Comparison of ENCODE assay signal across 9 mouse cellular contexts in genomic region chr11:67772577-67772976, GRCm38 (mm10). TPM values are rescaled to one million over a fixed set of nuclear protein-coding genes. Genes with fewer than 3 reads are reported as not detected.
DNase-seq lines count a peak whose midpoint lies in the region; ATAC-seq lines count a peak whose summit lies in the region.
"Had no signal": no experiment of that assay in that cellular context is flagged by ENCODE, and none has a peak within 500 bp of the region (broad histone marks: within the 10 kb centered on the region; RNA-seq: fewer than 3 reads in every experiment).

No protein-coding gene starts in this region.

- H3K27me3 ChIP-seq in hindbrain, embryonic 10.5 days (ENCODE audit: insufficient read depth, poor library complexity, severe bottlenecking) = no peaks in the 10 kb centered on the region
- no peaks in the 10 kb centered on the region for H3K27me3 ChIP-seq in hindbrain, embryonic 12.5 days

- no peak overlapping the region for H3K9ac ChIP-seq in hindbrain, embryonic 12.5 days

- no peaks in the 10 kb centered on the region for H3K9me3 ChIP-seq in hindbrain, embryonic 10.5 days
- no peaks in the 10 kb centered on the region for H3K9me3 ChIP-seq in hindbrain, embryonic 12.5 days (replicated peaks)

- H3K4me1 ChIP-seq in hindbrain, embryonic 10.5 days (replicated peaks) = no peaks in the 10 kb centered on the region
- H3K4me1 ChIP-seq in hindbrain, embryonic 12.5 days = no peaks in the 10 kb centered on the region

- 29% methylated on average over 8 of the region's 8 CpGs for WGBS in hindbrain, embryonic 10.5 days
- WGBS in hindbrain, embryonic 12.5 days = 28% methylated on average over 7 of the region's 8 CpGs

- H3K4me3 ChIP-seq in hindbrain, embryonic 10.5 days = no peak overlapping the region
- no peak overlapping the region for H3K4me3 ChIP-seq in hindbrain, embryonic 12.5 days

- peak; percentile 54 for DNase-seq in hindbrain, embryonic 10.5 days (ENCODE audit: low spot score)
- peak; percentile 61 for DNase-seq in ES-CJ7 (ENCODE audit: low read depth, low spot score)
- peak; percentile 48 for DNase-seq in cerebellum, adult 11-12 months
- DNase-seq in frontal cortex, adult 2 months (ENCODE audit: extremely low spot score in 1 of 2, low spot score in 1 of 2) = peak; percentile 60 to 86
- peak; percentile 37 to 55 for DNase-seq in layer of hippocampus, postnatal 36 days
- DNase-seq in retina, postnatal 1 day = peak; percentile 77
- DNase-seq in spleen, adult 18-20 months = no peak

- no peak overlapping the region for H3K27ac ChIP-seq in hindbrain, embryonic 10.5 days
- no peak overlapping the region for H3K27ac ChIP-seq in hindbrain, embryonic 12.5 days
- H3K27ac ChIP-seq: macrophage had no signal

- H3K4me2 ChIP-seq in hindbrain, embryonic 12.5 days (replicated peaks) = no peak overlapping the region

- ATAC-seq in hindbrain, embryonic 12.5 days (ENCODE audit: low FRiP score) = no peak

- H3K36me3 ChIP-seq in hindbrain, embryonic 10.5 days = no peaks in the 10 kb centered on the region
- no peaks in the 10 kb centered on the region for H3K36me3 ChIP-seq in hindbrain, embryonic 12.5 days

RNA-seq across cellular contexts. Expression of gene Glp2r, which starts 1.6 kb away (rescaled TPM):
- not detected in 2 replicates for polyA plus RNA-seq in hindbrain, embryonic 10.5 days (2016; fragmentation: Nextera tagmentation; extraction: Ambion mirVana)
- polyA plus RNA-seq in hindbrain, embryonic 12.5 days (2016; fragmentation: Nextera tagmentation; extraction: Ambion mirVana) = 0.04 TPM in 1 of 2 replicates, not detected in the other
- 0.21 and 0.28 TPM in 2 replicates for polyA plus RNA-seq in frontal cortex, adult 2 months (2012; rRNA removed)
- 1 to 10 TPM; 1.9 to 2.7 TPM for total RNA-seq in layer of hippocampus, postnatal 36 days (2021)
- polyA plus RNA-seq: macrophage had no signal

RNA-seq across cellular contexts. Expression of gene Gsg1l2, which starts 1.8 kb away (rescaled TPM):
- not detected in 2 replicates for polyA plus RNA-seq in hindbrain, embryonic 10.5 days (2016; fragmentation: Nextera tagmentation; extraction: Ambion mirVana)
- not detected in 2 replicates for polyA plus RNA-seq in hindbrain, embryonic 12.5 days (2016; fragmentation: Nextera tagmentation; extraction: Ambion mirVana)
- 0.08 TPM in 1 of 2 replicates, not detected in the other for polyA plus RNA-seq in frontal cortex, adult 2 months (2012; rRNA removed)
- not detected for total RNA-seq in layer of hippocampus, postnatal 36 days (2021)
- polyA plus RNA-seq: macrophage had no signal

RNA-seq across cellular contexts. Expression of gene Dhrs7c, which starts 25.4 kb away (rescaled TPM):
- not detected in 2 replicates for polyA plus RNA-seq in hindbrain, embryonic 10.5 days (2016; fragmentation: Nextera tagmentation; extraction: Ambion mirVana)
- 0.34 TPM in 1 of 2 replicates, not detected in the other for polyA plus RNA-seq in hindbrain, embryonic 12.5 days (2016; fragmentation: Nextera tagmentation; extraction: Ambion mirVana)
- 0.10 TPM in 1 of 2 replicates, not detected in the other for polyA plus RNA-seq in frontal cortex, adult 2 months (2012; rRNA removed)
- total RNA-seq in layer of hippocampus, postnatal 36 days (2021) = not detected
- polyA plus RNA-seq: macrophage had no signal

Comparison
In these comparisons a context has a peak if more than half of its experiments do, and no peak if none do; other contexts are left out.
1. DNase-seq: peak in hindbrain, embryonic 10.5 days (single experiment), ES-CJ7 (single experiment), cerebellum, adult 11-12 months (single experiment), frontal cortex, adult 2 months (2 of 2), layer of hippocampus, postnatal 36 days (2 of 2) and retina, postnatal 1 day (single experiment); none in spleen, adult 18-20 months (0 of 2).